Mouse (Mus musculus) MEL (cell line): ENCODE measurements around the gene Socs7. TPM values are rescaled to one million over a fixed set of nuclear protein-coding genes. Genes with fewer than 3 reads are reported as not detected.
A peak's percentile ranks its signal among the peaks of the same experiment; 100 is the strongest.

Source experiments
- DNase-seq: peaks from one replicate; pipeline ENCODE4 v3.0.0; 2011; ENCODE audit warnings: low read depth, low spot score
- H3K27ac ChIP-seq: 2 replicates; pipeline ENCODE4 v1.5.1; 2012; ENCODE audit warnings: low read depth, mild to moderate bottlenecking, control low read depth, low read length, moderate library complexity; ENCODE audit not compliant: control insufficient read depth
- H3K27me3 ChIP-seq, 2 experiments: fragments of 150-350 bp in 1 of 2; sonication (generic) in 1 of 2; 2 replicates each; pipeline ENCODE4 v1.6.1; 2012; ENCODE audit warnings: low read length in 2 of 2, mild to moderate bottlenecking in 2 of 2, improper control_type of control experiment in 1 of 2, moderate library complexity in 1 of 2; ENCODE audit not compliant: insufficient read depth in 2 of 2, control insufficient read depth in 1 of 2
- H3K36me3 ChIP-seq, 2 experiments: 2 replicates each; pipeline ENCODE4 v1.6.1; 2012 to 2014; ENCODE audit warnings: low read length in 2 of 2, improper control_type of control experiment in 1 of 2, inconsistent platforms in 1 of 2, mild to moderate bottlenecking in 1 of 2; ENCODE audit not compliant: insufficient read depth in 2 of 2, control insufficient read depth in 1 of 2
- H3K4me1 ChIP-seq, 2 experiments: fragments of 150-350 bp in 1 of 2; sonication (generic) in 1 of 2; 2 replicates each; pipeline ENCODE4 v1.6.1; 2012; ENCODE audit warnings: low read length in 2 of 2, improper control_type of control experiment in 1 of 2, mild to moderate bottlenecking in 1 of 2; ENCODE audit not compliant: insufficient read depth in 2 of 2, control insufficient read depth in 1 of 2
- H3K4me3 ChIP-seq, 2 experiments: fragments of 150-350 bp in 1 of 2; sonication (generic) in 1 of 2; 2 replicates each; pipeline ENCODE4 v1.5.1; 2012; ENCODE audit warnings: low read depth in 2 of 2, low read length in 2 of 2, mild to moderate bottlenecking in 2 of 2, moderate library complexity in 2 of 2, control low read depth in 1 of 2, improper control_type of control experiment in 1 of 2; ENCODE audit not compliant: control insufficient read depth in 1 of 2, insufficient read depth in 1 of 2
- H3K79me2 ChIP-seq: 2 replicates; pipeline ENCODE4 v1.6.1; 2012; ENCODE audit warnings: mild to moderate bottlenecking, low read length, moderate library complexity; ENCODE audit not compliant: control insufficient read depth, poor library complexity, insufficient read depth
- H3K9ac ChIP-seq: 2 replicates; pipeline ENCODE4 v1.6.1; 2012; ENCODE audit warnings: low read depth, mild to moderate bottlenecking, control low read depth, low read length, moderate library complexity; ENCODE audit not compliant: control insufficient read depth, poor library complexity, severe bottlenecking
- H3K9me3 ChIP-seq: fragments of 150-350 bp; sonication (generic); replicated peaks from 2 replicates; pipeline ENCODE4 v1.6.1; 2012; ENCODE audit warnings: mild to moderate bottlenecking, low read length, improper control_type of control experiment, moderate library complexity; ENCODE audit not compliant: insufficient read depth
- BHLHE40 ChIP-seq: IDR thresholded peaks from 2 replicates; pipeline ENCODE4 v1.6.1; 2012; ENCODE audit warnings: low read depth, mild to moderate bottlenecking, inconsistent platforms, low read length, improper control_type of control experiment, borderline replicate concordance
- CHD2 ChIP-seq: IDR thresholded peaks from 2 replicates; pipeline ENCODE4 v1.6.1; 2011; ENCODE audit warnings: low read length, improper control_type of control experiment
- E2F4 ChIP-seq: IDR thresholded peaks from 2 replicates; pipeline ENCODE4 v1.6.1; 2011; ENCODE audit warnings: low read depth, low read length, improper control_type of control experiment, borderline replicate concordance
- ELF1 ChIP-seq: IDR thresholded peaks from 2 replicates; pipeline ENCODE4 v1.6.1; 2014; ENCODE audit warnings: low read depth, mild to moderate bottlenecking, inconsistent platforms, low read length, improper control_type of control experiment, moderate library complexity
- EP300 ChIP-seq, 2 experiments: IDR thresholded peaks; 2 replicates each; pipeline ENCODE4 v1.6.1; 2011; ENCODE audit warnings: improper control_type of control experiment in 2 of 2, low read length in 2 of 2, low read depth in 1 of 2, mild to moderate bottlenecking in 1 of 2
- ETS1 ChIP-seq: IDR thresholded peaks from 2 replicates; pipeline ENCODE4 v1.6.1; 2012; ENCODE audit warnings: low read depth, mild to moderate bottlenecking, inconsistent platforms, low read length, improper control_type of control experiment, moderate library complexity
- GABPA ChIP-seq: IDR thresholded peaks from 2 replicates; pipeline ENCODE4 v1.6.1; 2012; ENCODE audit warnings: low read depth, mild to moderate bottlenecking, inconsistent platforms, low read length, improper control_type of control experiment, moderate library complexity
- GATA1 ChIP-seq: IDR thresholded peaks from 2 replicates; pipeline ENCODE4 v1.6.1; 2011; ENCODE audit warnings: low read depth, low read length, improper control_type of control experiment
- HCFC1 ChIP-seq: IDR thresholded peaks from 2 replicates; pipeline ENCODE4 v1.6.1; 2012; ENCODE audit warnings: low read depth, mild to moderate bottlenecking, inconsistent platforms, low read length, improper control_type of control experiment, moderate library complexity
- JUND ChIP-seq: IDR thresholded peaks from 2 replicates; pipeline ENCODE4 v1.6.1; 2011; ENCODE audit warnings: low read depth, mild to moderate bottlenecking, improper control_type of control experiment, low read length
- KAT2A ChIP-seq: conservative IDR thresholded peaks from 2 replicates; pipeline ENCODE4 v1.6.1; 2012; ENCODE audit warnings: low read depth, low read length, improper control_type of control experiment, inconsistent platforms
- MAFK ChIP-seq: IDR thresholded peaks from 2 replicates; pipeline ENCODE4 v1.6.1; 2011; ENCODE audit warnings: low read depth, mild to moderate bottlenecking, low read length, improper control_type of control experiment, borderline replicate concordance
- MAX ChIP-seq: IDR thresholded peaks from 2 replicates; pipeline ENCODE4 v1.6.1; 2011; ENCODE audit warnings: low read length, improper control_type of control experiment
- MAZ ChIP-seq: IDR thresholded peaks from 2 replicates; pipeline ENCODE4 v1.6.1; 2012; ENCODE audit warnings: low read depth, mild to moderate bottlenecking, inconsistent platforms, low read length, improper control_type of control experiment
- MXI1 ChIP-seq: IDR thresholded peaks from 2 replicates; pipeline ENCODE4 v1.6.1; 2011; ENCODE audit warnings: mild to moderate bottlenecking, low read depth, low read length, improper control_type of control experiment
- MYB ChIP-seq: IDR thresholded peaks from 2 replicates; pipeline ENCODE4 v1.6.1; 2011; ENCODE audit warnings: mild to moderate bottlenecking, low read depth, low read length, improper control_type of control experiment
- MYC ChIP-seq: IDR thresholded peaks from 2 replicates; pipeline ENCODE4 v1.6.1; 2011; ENCODE audit warnings: low read depth, mild to moderate bottlenecking, low read length, improper control_type of control experiment, moderate library complexity
- NELFE ChIP-seq: IDR thresholded peaks from 2 replicates; pipeline ENCODE4 v1.6.1; 2011; ENCODE audit warnings: low read depth, low read length, improper control_type of control experiment
- NRF1 ChIP-seq: IDR thresholded peaks from 2 replicates; pipeline ENCODE4 v1.6.1; 2014; ENCODE audit warnings: low read depth, mild to moderate bottlenecking, inconsistent platforms, low read length, improper control_type of control experiment, moderate library complexity; ENCODE audit not compliant: poor library complexity, insufficient read depth, severe bottlenecking
- POLR2AphosphoS2 ChIP-seq: IDR thresholded peaks from 2 replicates; pipeline ENCODE4 v1.6.1; 2011; ENCODE audit warnings: low read length, improper control_type of control experiment
- POLR2AphosphoS5 ChIP-seq: IDR thresholded peaks from 2 replicates; pipeline ENCODE4 v1.6.1; 2012; ENCODE audit warnings: low read depth, borderline replicate concordance, mild to moderate bottlenecking, inconsistent platforms, low read length, moderate library complexity, mixed read lengths
- RAD21 ChIP-seq: IDR thresholded peaks from 2 replicates; pipeline ENCODE4 v1.6.1; 2011; ENCODE audit warnings: mild to moderate bottlenecking, low read depth, low read length, improper control_type of control experiment
- RCOR1 ChIP-seq: IDR thresholded peaks from 2 replicates; pipeline ENCODE4 v1.6.1; 2012; ENCODE audit warnings: low read depth, mild to moderate bottlenecking, inconsistent platforms, low read length, improper control_type of control experiment
- SIN3A ChIP-seq: IDR thresholded peaks from 2 replicates; pipeline ENCODE4 v1.6.1; 2012; ENCODE audit warnings: low read length, improper control_type of control experiment, inconsistent platforms
- SMC3 ChIP-seq: IDR thresholded peaks from 2 replicates; pipeline ENCODE4 v1.6.1; 2011; ENCODE audit warnings: low read depth, low read length, improper control_type of control experiment
- TAL1 ChIP-seq: IDR thresholded peaks from 2 replicates; pipeline ENCODE4 v1.6.1; 2012; ENCODE audit warnings: mild to moderate bottlenecking, inconsistent platforms, low read length, moderate library complexity, mixed read lengths
- TBP ChIP-seq: IDR thresholded peaks from 2 replicates; pipeline ENCODE4 v1.8.0; 2011; ENCODE audit warnings: low read depth, low read length, improper control_type of control experiment
- UBTF ChIP-seq: IDR thresholded peaks from 2 replicates; pipeline ENCODE4 v1.6.1; 2012; ENCODE audit warnings: low read depth, mild to moderate bottlenecking, inconsistent platforms, low read length, improper control_type of control experiment, moderate library complexity, borderline replicate concordance; ENCODE audit not compliant: insufficient read depth
- USF1 ChIP-seq: IDR thresholded peaks from 2 replicates; pipeline ENCODE4 v1.6.1; 2014; ENCODE audit warnings: low read depth, mild to moderate bottlenecking, inconsistent platforms, low read length, improper control_type of control experiment, moderate library complexity
- USF2 ChIP-seq, 2 experiments: IDR thresholded peaks; 2 replicates each; pipeline ENCODE4 v1.6.1; 2011 to 2012; ENCODE audit warnings: improper control_type of control experiment in 2 of 2, low read length in 2 of 2, borderline replicate concordance in 1 of 2, inconsistent platforms in 1 of 2, low read depth in 1 of 2, mild to moderate bottlenecking in 1 of 2; ENCODE audit not compliant: insufficient read depth in 1 of 2
- ZC3H11A ChIP-seq: IDR thresholded peaks from 2 replicates; pipeline ENCODE4 v1.6.1; 2012; ENCODE audit warnings: low read depth, mild to moderate bottlenecking, inconsistent platforms, low read length, improper control_type of control experiment
- ZKSCAN1 ChIP-seq: IDR thresholded peaks from 2 replicates; pipeline ENCODE4 v1.6.1; 2012; ENCODE audit warnings: low read depth, mild to moderate bottlenecking, inconsistent platforms, low read length, improper control_type of control experiment, moderate library complexity
- ZMIZ1 ChIP-seq: IDR thresholded peaks from 2 replicates; pipeline ENCODE4 v1.6.1; 2012; ENCODE audit warnings: low read depth, mild to moderate bottlenecking, inconsistent platforms, low read length, improper control_type of control experiment, moderate library complexity
- ZNF384 ChIP-seq: IDR thresholded peaks from 2 replicates; pipeline ENCODE4 v1.6.1; 2012; ENCODE audit warnings: low read depth, mild to moderate bottlenecking, inconsistent platforms, low read length, improper control_type of control experiment
- polyA plus RNA-seq, 2 experiments: library from polyadenylated mRNA; stranded (reverse) in 1 of 2; unstranded in 1 of 2; fragments of >175 nt in 1 of 2; fragments of >200 nt in 1 of 2; gene quantifications; 2 replicates each; pipeline versions ENCODE4 v1.2.1 to v1.2.4; 2012; ENCODE audit warnings: low replicate concordance in 2 of 2, low read depth in 1 of 2; ENCODE audit not compliant: insufficient read length in 2 of 2, insufficient read depth in 1 of 2, missing spikeins in 1 of 2
- total RNA-seq: library from RNA; depleted of rRNA; stranded (reverse); fragments of 300-350 nt; gene quantifications from 2 replicates; pipeline ENCODE4 v1.2.3, GENCODE M21; 2012

Gene Socs7
- total and polyA plus RNA-seq, 3 experiments = 19.3 to 21.0 TPM; not detected in 1

GRCm38 (mm10) chr11:97315504-97316503, 46.5 kb upstream of the Socs7 start, which contains the start of gene Mrpl45:
Gene Mrpl45, plus strand, starts transcription at chr11:97315716.
- Histone ChIP-seq H3K27me3 (no peaks in the 10 kb centered on the region), H3K79me2 (peaks cover 5% of the 10 kb centered on the region), H3K4me1 (peaks cover 0 to 14% of the 10 kb centered on the region in 2 experiments; a peak in 3 of 4 replicates), H3K27ac (peak within 1 kb of the TSS; percentile 92), H3K36me3 (peaks cover 2 to 22% of the 10 kb centered on the region in 2 experiments; a peak in 3 of 4 replicates), H3K9me3 (no peaks in the 10 kb centered on the region), H3K4me3 (peak within 1 kb of the TSS; percentile 67 to 100), H3K9ac (peak within 1 kb of the TSS; percentile 97)
- peak; percentile 99 for DNase-seq
- TF ChIP-seq EP300 (IDR thresholded peaks at IDR 0.05; ENCODE audit: low read depth in 1 of 2, low read length in 2 of 2) = no peak; a peak in 1 of 4 replicates
- peak; percentile 91; the same call in 1 of the 2 replicates for TF ChIP-seq MAZ
- no peak for TF ChIP-seq ZKSCAN1
- peak; percentile 91 for TF ChIP-seq NELFE
- TF ChIP-seq RAD21 = no peak
- no peak for TF ChIP-seq UBTF
- no peak for TF ChIP-seq GABPA
- TF ChIP-seq KAT2A = no peak; the same call in 1 of the 2 replicates
- no peak for TF ChIP-seq TAL1
- TF ChIP-seq NRF1 = peak; percentile 98
- peak; percentile 90 for TF ChIP-seq HCFC1
- peak; percentile 46; the same call in 1 of the 2 replicates for TF ChIP-seq ETS1
- TF ChIP-seq JUND = no peak
- no peak for TF ChIP-seq CHD2
- no peak; the same call in 1 of the 2 replicates for TF ChIP-seq BHLHE40
- TF ChIP-seq MYB = no peak
- peak; percentile 87 for TF ChIP-seq TBP
- TF ChIP-seq ELF1 = no peak
- TF ChIP-seq ZMIZ1 = peak; percentile 95
- TF ChIP-seq ZNF384 = no peak
- TF ChIP-seq SMC3 = no peak
- 0 out of 2 replicates have a peak, but pooled peaks have one; percentile 18 for TF ChIP-seq RCOR1
- TF ChIP-seq USF2 (IDR thresholded peaks at IDR 0.05; ENCODE audit: borderline replicate concordance in 1 of 2, insufficient read depth in 1 of 2, low read depth in 1 of 2, low read length in 2 of 2) = 0 out of 4 replicates have a peak, but pooled peaks of 1 of the 2 experiments have one; percentile 7
- no peak for TF ChIP-seq GATA1
- TF ChIP-seq ZC3H11A = no peak
- TF ChIP-seq E2F4 = 0 out of 2 replicates have a peak, but pooled peaks have one; percentile 25
- peak; percentile 90 for TF ChIP-seq MYC
- peak; percentile 91 for TF ChIP-seq SIN3A
- TF ChIP-seq MAX = peak; percentile 78
- TF ChIP-seq POLR2AphosphoS2 = peak; percentile 89
- no peak for TF ChIP-seq MAFK
- no peak for TF ChIP-seq POLR2AphosphoS5
- peak; percentile 74; the same call in 1 of the 2 replicates for TF ChIP-seq MXI1
- TF ChIP-seq USF1 = peak; percentile 87
